Mouse (Mus musculus) midbrain, postnatal 0 days (tissue): ENCODE data around the gene Dnajc16. TPM values are rescaled to one million over a fixed set of nuclear protein-coding genes. Genes with fewer than 3 reads are reported as not detected.

Experiments
- ATAC-seq: fragments of 200-750 bp; cut with Nextera tagmentation; 2 replicates; pipeline ENCODE4 v1.8.0; 2017; ENCODE audit warnings: moderate number of reproducible peaks, mild to moderate bottlenecking, moderate TSS enrichment, moderate library complexity; ENCODE audit not compliant: low FRiP score
- DNase-seq: peaks from one replicate; pipeline ENCODE4 v3.0.0-alpha.2; 2015; ENCODE audit warnings: low spot score
- H3K27ac ChIP-seq: fragments of 300-500 bp; sonication (generic); 2 replicates; pipeline ENCODE4 v1.5.1; 2014; ENCODE audit warnings: low read depth, mild to moderate bottlenecking, low read length, mixed read lengths
- H3K27me3 ChIP-seq: fragments of 300-500 bp; sonication (generic); 2 replicates; pipeline ENCODE4 v1.6.1; 2014; ENCODE audit warnings: low read length, control low read depth, mixed read lengths; ENCODE audit not compliant: insufficient read depth
- H3K36me3 ChIP-seq: fragments of 300-500 bp; sonication (generic); 2 replicates; pipeline ENCODE4 v1.6.1; 2014; ENCODE audit warnings: low read length, control low read depth, mixed read lengths; ENCODE audit not compliant: insufficient read depth
- H3K4me1 ChIP-seq: fragments of 300-500 bp; sonication (generic); 2 replicates; pipeline ENCODE4 v1.6.1; 2014; ENCODE audit warnings: mild to moderate bottlenecking, control low read depth, antibody characterized with exemption, low read length, mixed read lengths; ENCODE audit not compliant: insufficient read depth
- H3K4me2 ChIP-seq: fragments of 300-500 bp; sonication (generic); 2 replicates; pipeline ENCODE4 v1.6.1; 2014; ENCODE audit warnings: low read depth, mild to moderate bottlenecking, low read length, mixed read lengths; ENCODE audit not compliant: poor library complexity, severe bottlenecking
- H3K4me3 ChIP-seq: fragments of 300-500 bp; sonication (generic); 2 replicates; pipeline ENCODE4 v1.5.1; 2014; ENCODE audit warnings: low read depth, mild to moderate bottlenecking, low read length, moderate library complexity
- H3K9ac ChIP-seq: fragments of 300-500 bp; sonication (generic); replicated peaks from 2 replicates; pipeline ENCODE4 v1.6.1; 2014; ENCODE audit warnings: mild to moderate bottlenecking, low read length, moderate library complexity, mixed read lengths; ENCODE audit not compliant: poor library complexity, severe bottlenecking
- H3K9me3 ChIP-seq: fragments of 300-500 bp; sonication (generic); 2 replicates; pipeline ENCODE4 v1.6.1; 2016; ENCODE audit warnings: low read length, control low read depth
- CTCF ChIP-seq: IDR thresholded peaks from 2 replicates; pipeline ENCODE4 v1.5.1; 2016; ENCODE audit warnings: antibody characterized with exemption, mild to moderate bottlenecking
- WGBS: fragments of 180-500 bp; shearing (Covaris S2); extraction: QIAGEN DNeasy Blood & Tissue Kit; methylation state at CpG from one replicate; pipeline ENCODE4 v1.1.7; 2014; 5-methylcytosine and 5-hydroxymethylcytosine counted together
- polyA plus RNA-seq: library from polyadenylated mRNA; unstranded; fragments of >200 nt; fragmentation: Nextera tagmentation; extraction: Ambion mirVana; gene quantifications from 2 replicates; pipeline ENCODE4 v1.2.1, GENCODE M21; 2015
- total RNA-seq: library from RNA; depleted of rRNA; stranded (reverse); fragments of >200 nt; gene quantifications from 2 replicates; pipeline ENCODE4 v1.2.3, GENCODE M21; 2014; rRNA removed

Dnajc16 gene
- 18.2 and 20.5 TPM in 2 replicates for total RNA-seq
- 7.0 and 7.2 TPM in 2 replicates for polyA plus RNA-seq

DNA sequence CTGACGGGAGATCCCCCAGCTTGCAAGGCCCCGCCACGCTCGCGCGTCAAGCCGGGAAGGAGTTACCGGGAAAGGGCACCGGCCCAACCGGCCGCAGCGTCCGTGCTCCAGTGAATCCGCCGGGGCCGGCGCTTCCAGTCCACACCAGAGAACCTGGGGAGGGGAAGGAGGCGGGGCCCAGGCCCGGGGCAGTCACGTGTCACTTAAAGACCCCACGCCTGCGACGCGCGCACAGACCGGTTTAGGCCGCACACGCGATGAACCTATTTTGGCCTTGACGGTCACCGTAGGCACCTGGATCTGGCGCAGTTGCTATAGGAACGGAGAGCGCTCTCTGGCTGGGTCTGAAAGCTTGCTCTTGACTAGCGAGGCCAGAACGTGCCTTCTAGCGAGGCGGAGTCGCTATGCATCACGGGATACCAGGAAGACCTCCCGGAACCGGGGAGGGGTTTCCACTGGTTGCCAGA lies at the start of gene Dnajc16:
Gene Dnajc16, minus strand, starts transcription at position 408 of the 467 bp plus-strand sequence.
- H3K27me3 ChIP-seq, result no peaks in the 10 kb centered on the region
- peak within 1 kb of the TSS; percentile 98 for H3K4me3 ChIP-seq
- peaks cover 7% of the 10 kb centered on the region; the same call in 1 of the 2 replicates for H3K4me1 ChIP-seq
- peak within 1 kb of the TSS; percentile 87 for H3K4me2 ChIP-seq
- WGBS, result under 1% methylated on average over 34 of the region's 42 CpGs
- ATAC-seq, result peak; percentile 89
- H3K27ac ChIP-seq, result peak within 1 kb of the TSS; percentile 88
- H3K36me3 ChIP-seq, result 0 out of 2 replicates have a peak, but pooled peaks cover 5% of the 10 kb centered on the region
- TF ChIP-seq CTCF, result peak; percentile 55
- H3K9ac ChIP-seq, result peak within 1 kb of the TSS; percentile 93
- H3K9me3 ChIP-seq, result no peaks in the 10 kb centered on the region
- peak; percentile 100 for DNase-seq

GRCm38 (mm10) chr4:141834536-141835095 lies 43.9 kb upstream of the Dnajc16 start:
- Histone ChIP-seq H3K4me2 (no peak overlapping the region), H3K4me3 (no peak overlapping the region), H3K36me3 (no peaks in the 10 kb centered on the region), H3K9ac (no peak overlapping the region), H3K4me1 (no peaks in the 10 kb centered on the region), H3K27me3 (no peaks in the 10 kb centered on the region), H3K27ac (no peak overlapping the region), H3K9me3 (no peaks in the 10 kb centered on the region)
- 69% methylated on average over 5 of the region's 5 CpGs for WGBS
- ATAC-seq (no peak), DNase-seq (no peak)
- no peak for TF ChIP-seq CTCF

GRCm38 (mm10) chr4:141833911-141834310 lies 43.2 kb upstream of the Dnajc16 start:
- 29% methylated on average over 1 of the region's 1 CpGs for WGBS
- Histone ChIP-seq H3K9me3 (no peaks in the 10 kb centered on the region), H3K27me3 (no peaks in the 10 kb centered on the region), H3K4me1 (no peaks in the 10 kb centered on the region), H3K4me3 (no peak overlapping the region), H3K27ac (no peak overlapping the region), H3K36me3 (no peaks in the 10 kb centered on the region), H3K9ac (no peak overlapping the region), H3K4me2 (no peak overlapping the region)
- ATAC-seq (no peak), DNase-seq (no peak)
- no peak for TF ChIP-seq CTCF

DNA sequence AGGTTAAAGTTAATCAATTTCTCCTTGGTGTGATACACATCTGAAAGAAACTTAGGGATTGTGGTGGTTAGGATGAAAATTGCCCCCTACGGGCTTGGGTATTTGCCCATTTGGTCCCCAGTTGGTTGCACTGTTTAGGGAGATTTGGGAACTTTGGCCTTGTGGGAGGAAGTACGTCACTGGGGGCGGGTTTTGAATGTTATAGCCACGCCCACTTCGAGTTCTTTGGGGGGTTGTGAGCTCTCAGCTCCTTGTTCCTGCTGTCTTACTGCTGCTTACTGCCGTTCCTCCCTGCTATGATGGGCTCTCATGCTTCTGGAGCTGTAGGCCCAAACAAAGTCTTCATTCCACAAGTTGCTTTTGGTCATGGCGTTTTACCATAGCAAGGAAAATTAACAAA lies 40.6 kb upstream of the Dnajc16 start:
- no peak overlapping the region for H3K4me2 ChIP-seq
- WGBS, result 86% methylated on average over 7 of the region's 7 CpGs

GRCm38 (mm10) chr4:141830381-141830780 lies 39.6 kb upstream of the Dnajc16 start:
- no peak for TF ChIP-seq CTCF
- H3K4me3 ChIP-seq, result no peak overlapping the region
- DNase-seq (no peak), ATAC-seq (no peak)
- H3K9ac ChIP-seq, result no peak overlapping the region
- no peaks in the 10 kb centered on the region for H3K27me3 ChIP-seq
- H3K36me3 ChIP-seq, result no peaks in the 10 kb centered on the region
- no peak overlapping the region for H3K4me2 ChIP-seq
- no peaks in the 10 kb centered on the region for H3K9me3 ChIP-seq
- WGBS, result 36% methylated on average over 11 of the region's 11 CpGs
- no peaks in the 10 kb centered on the region for H3K4me1 ChIP-seq
- H3K27ac ChIP-seq, result no peak overlapping the region

More for the DNA sequence above, 40.6 kb upstream of the Dnajc16 start:
- Histone ChIP-seq H3K27ac (no peak overlapping the region), H3K4me1 (no peaks in the 10 kb centered on the region), H3K9ac (no peak overlapping the region), H3K9me3 (no peaks in the 10 kb centered on the region), H3K27me3 (no peaks in the 10 kb centered on the region), H3K4me3 (no peak overlapping the region), H3K36me3 (no peaks in the 10 kb centered on the region)
- no peak for TF ChIP-seq CTCF
- DNase-seq (no peak), ATAC-seq (no peak)

DNA sequence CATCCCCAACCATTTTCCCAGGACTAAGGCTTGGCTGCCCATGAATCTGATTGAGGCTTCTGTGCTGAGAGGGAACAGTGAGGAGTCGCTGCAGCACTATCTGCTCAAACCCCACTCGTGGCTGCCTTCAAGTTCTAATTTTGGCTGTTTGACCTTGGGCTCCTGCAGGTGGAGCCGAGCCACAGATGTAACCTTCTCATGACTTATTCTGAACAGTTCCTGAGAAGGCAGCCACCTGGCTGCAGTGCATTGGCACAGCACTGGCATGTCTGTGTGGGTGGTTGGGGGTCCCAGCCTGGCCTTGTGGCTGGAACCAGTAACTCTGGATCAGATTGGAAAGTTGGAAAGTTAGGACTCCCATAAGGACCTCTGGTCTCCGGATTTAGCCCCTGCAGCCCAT lies 37.4 kb upstream of the Dnajc16 start:
- DNase-seq (no peak), ATAC-seq (no peak)
- no peak overlapping the region for H3K27ac ChIP-seq
- H3K4me1 ChIP-seq, result no peaks in the 10 kb centered on the region
- 75% methylated on average over 4 of the region's 4 CpGs for WGBS
- no peak for TF ChIP-seq CTCF
- no peak overlapping the region for H3K9ac ChIP-seq
- no peak overlapping the region for H3K4me3 ChIP-seq
- H3K36me3 ChIP-seq, result no peaks in the 10 kb centered on the region
- H3K27me3 ChIP-seq, result no peaks in the 10 kb centered on the region
- no peak overlapping the region for H3K4me2 ChIP-seq
- H3K9me3 ChIP-seq, result no peaks in the 10 kb centered on the region
